Mouse (Mus musculus) hindlimb bud, embryonic 11.5 days (tissue): Measurements from ENCODE around the gene Bscl2.
A peak's percentile ranks its signal among the peaks of the same experiment; 100 is the strongest.

ENCODE experiments used
- DNase-seq: peaks from one replicate; pipeline ENCODE4 v3.0.0-alpha.2; 2012; ENCODE audit warnings: low read depth, low spot score; ENCODE audit errors: extremely low spot score

Gene Bscl2

DNA sequence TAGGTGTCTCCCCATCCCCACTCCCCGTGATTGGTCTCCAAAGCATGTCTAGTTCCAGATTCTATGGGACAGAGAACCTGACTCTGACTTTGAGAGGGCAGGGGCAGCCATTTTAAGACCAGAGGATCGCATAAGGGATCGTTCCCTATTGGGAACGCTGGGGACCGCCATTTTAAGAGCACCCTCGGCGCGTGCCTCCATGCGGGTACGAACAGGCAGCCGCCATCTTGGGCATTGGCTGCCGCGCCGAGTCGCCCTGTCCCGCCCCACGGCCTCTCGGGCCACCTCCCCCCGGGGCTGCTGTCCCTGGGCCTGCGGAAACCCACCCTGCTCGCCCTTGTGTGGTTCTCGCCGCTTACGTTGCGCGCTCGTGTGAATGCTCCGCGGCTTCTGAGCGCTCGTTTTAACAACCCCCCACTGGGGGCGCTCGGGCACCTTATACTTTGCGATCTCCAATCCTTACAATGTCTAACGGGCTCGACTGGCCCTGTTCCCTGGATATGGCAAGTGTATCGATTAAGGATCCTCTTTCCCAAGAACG lies at the start of gene Bscl2:
Bscl2 (plus strand) TSS at position 217 of the 541 bp plus-strand sequence.
- no peak for DNase-seq

DNA sequence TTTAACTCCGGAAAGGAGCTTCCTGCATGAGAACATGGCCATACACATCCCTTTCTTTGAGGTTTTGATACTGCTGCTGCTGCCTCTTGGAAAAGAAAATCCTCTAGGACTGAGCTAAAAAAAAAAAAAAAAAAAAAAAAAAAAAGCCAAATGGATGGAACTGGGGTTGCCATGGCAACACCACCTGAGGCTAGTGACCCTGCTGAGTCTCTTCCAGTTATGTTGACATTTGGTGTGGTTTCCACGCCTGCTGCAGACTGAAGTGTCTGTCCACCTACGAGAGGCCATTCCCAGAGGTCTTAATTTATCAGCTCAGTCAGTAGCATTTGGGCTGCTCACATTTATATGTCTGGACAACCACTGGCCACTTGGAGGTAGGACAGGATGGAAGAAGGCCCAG lies 48.7 kb upstream of the Bscl2 start:
- no peak for DNase-seq

DNA sequence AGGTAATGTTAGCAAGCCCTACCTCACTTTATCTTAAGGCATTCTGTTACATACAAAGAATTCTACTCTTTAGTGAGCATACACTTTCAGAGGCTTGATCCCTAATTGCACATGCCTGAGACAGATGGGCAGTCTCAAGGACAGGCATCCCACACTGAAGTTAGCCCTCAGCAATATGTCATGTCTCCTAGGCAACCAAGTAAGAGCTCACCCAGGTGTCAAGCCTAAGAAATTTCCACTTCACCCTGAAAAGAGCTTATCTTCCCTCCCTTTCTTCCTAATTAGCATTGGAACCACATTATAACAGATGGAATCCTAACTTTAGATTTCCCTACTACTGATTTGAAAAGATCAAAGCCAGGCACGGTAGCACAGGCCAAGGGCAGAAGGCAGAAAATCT lies 48.1 kb upstream of the Bscl2 start:
- no peak for DNase-seq

DNA sequence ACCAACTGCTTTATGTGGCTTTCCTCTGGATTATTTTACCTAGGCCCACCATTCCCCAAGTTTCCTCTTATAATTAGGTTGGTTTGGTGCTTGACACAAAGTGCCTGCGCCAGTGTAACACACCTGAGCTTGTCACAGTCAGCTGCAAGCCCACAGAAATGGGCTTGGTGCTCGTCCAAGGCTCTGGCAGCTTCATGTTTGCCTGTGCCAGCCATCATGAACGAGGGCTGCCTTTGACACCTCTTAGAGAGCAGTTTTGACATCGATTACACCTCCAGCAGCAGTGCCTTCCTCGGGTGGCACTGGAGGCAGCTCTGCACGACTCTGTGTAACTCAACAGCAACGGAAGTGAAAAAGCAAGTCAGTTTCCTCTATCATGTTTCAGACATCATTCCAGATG lies 47.1 kb upstream of the Bscl2 start:
- no peak for DNase-seq

DNA sequence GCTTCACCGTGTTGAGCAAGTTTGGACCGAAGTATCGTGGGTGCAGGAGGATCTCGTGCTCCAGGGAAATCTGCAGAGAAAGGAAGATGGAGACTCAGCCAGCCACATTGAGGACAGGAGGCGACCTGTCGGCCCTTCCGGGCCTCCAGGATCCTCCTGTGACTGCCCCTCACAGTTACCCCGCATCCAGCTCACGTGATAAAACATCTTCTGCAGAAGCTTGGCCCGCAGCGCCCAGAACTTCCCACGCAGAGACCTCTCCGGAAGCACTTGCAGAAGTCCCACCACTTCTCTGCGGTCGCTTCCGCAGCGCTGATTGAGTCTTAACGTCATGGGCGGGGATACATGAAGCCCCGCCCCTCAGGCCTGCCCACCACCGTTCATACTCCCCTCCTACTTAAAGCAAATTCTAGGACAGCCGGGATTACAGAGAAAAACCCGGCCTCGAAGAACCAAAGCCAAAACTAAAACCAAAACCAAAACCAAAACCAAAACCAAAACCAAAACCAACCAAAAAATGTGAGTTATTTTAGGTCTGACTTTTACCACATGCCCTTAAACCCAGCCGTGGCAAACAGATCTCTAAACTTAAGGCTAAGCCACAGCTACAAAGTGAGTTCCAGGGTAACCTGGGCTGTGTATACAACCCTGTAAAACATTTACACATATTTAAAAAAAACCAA lies 38.9 kb upstream of the Bscl2 start, which contains the start of gene Polr2g:
Polr2g (minus strand) TSS at position 314 of the 683 bp plus-strand sequence.
- peak; percentile 86 for DNase-seq

DNA sequence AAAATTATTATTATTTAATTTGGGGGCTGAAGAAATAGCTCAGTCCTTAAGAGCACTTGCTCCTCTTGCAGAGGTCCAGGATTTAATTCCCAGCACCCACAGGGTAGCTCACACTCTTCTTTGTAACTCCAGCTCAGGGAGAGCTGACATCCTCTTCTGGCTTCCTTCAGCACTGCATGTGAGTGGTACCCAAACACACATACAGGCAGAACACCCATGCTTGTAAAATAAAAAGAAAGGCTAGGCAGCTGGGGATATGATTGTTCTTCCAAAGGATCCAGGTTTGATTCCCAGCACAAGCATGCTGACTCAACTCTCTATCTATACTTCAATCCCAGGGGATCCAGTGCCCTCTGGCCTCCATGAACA lies 38.3 kb upstream of the Bscl2 start:
- DNase-seq, result no peak

DNA sequence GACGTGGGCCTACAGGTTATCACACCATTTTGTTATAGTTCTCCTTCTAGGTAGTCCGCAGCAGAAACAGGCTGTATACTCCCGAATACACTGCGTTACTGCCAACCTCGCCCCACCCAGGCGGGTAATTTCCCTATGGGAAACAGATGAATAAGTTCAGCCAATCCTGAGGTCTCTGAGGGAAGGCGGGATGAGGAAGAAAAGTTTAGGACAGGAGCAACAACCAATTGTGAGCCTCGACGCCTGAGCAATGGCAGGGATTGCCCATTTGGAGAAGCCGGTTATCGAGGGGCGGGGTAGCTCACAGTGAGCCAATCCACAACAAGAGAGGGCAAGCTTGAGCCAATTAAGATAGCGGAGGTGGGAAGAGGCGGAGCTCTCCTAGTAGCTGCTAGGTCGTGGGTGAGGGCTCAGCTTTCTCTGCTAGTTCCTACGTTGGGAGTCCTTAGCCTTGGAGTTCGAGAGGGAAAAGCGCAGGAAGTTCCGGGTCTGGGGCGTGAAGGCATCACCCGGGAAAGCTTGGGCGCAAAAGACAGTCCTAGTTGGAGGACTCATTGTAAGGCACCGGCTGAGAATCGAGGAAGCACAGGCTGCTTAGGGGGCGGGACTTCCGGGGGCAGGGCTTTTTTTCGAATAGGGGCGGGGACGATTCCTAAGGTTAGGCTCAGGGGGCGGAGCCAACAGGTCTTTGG lies 35.0 kb upstream of the Bscl2 start, which contains the start of gene Zbtb3:
Zbtb3 (plus strand) TSS at position 426 of the 692 bp plus-strand sequence.
- DNase-seq, result peak; percentile 95

DNA sequence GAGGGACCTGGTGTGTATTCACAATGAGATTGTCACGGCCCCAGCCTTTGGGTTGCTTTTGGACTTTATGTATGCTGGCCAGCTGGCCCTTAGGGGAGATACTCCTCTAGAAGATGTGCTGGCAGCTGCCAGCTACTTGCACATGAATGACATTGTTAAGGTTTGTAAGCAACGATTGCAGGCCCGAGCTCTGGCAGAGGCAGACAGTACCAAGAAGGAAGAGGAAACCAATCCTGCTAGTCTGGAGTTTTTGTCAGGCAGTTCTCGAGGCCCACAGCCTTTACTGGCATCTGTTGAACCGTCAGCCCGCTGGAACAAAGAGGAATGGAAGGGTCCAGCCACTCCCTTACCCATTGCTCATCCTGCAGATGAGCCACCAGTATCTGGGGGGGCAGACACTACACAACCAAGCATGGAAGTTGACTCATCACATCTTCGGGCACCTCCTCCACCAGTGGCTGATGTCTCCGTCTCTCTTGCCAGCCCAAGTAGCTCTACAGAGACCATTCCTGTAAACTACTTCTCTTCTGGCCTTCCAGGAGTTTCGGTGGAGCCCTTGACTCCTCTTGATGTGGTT lies 34.0 kb upstream of the Bscl2 start:
- no peak for DNase-seq

DNA sequence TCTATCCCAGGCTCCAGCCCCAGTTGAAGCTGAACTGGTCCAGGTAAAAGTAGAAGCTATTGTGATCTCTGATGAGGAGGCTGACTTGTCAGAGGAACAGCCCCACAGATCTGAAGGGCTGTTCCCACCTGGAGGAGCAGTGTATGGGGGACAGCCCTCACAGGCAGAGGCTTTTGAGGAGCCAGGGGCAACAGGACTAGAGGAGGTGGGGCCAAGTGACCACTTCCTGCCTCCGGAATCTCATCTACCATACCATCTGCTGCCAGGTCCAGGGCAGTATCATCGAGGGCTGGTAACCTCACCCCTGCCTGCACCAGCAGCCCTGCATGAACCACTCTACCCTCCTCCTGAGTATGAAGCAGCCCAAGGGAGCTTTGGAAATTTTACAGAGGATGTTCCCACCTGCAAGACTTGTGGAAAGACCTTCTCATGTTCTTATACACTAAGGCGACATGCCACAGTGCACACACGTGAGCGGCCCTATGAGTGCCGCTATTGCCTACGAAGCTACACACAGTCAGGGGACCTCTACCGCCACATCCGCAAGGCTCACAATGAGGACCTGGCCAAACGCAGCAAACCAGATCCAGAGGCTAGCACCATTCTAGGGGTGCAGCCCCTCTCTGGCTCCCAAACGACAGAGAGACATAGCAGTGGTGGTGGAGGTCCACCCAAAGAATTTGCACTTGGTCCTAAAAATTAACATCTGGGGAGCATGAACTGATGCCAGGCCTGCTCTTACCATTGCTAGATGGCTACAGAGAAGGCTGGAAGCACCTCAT lies 33.2 kb upstream of the Bscl2 start:
- DNase-seq, result no peak

DNA sequence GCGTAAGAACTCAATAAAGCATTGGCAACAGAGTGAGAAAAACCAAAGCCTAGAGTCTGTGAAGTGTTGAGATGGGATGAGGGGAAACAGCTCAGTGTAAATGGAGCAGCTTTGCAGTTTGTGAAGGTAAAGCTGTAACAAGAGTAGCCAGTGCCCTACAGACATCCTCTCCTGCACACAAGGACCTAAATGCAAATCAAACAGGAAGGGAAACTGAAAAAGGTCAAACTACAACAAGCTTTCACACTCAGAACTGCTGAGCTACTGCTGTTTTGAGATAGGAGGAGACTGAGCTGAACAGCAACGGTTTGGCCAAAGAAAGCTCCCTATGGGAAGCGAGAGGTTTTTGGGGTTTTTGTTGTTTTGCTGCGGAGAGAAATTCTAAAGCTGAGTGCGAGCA lies 30.5 kb upstream of the Bscl2 start:
- no peak for DNase-seq

DNA sequence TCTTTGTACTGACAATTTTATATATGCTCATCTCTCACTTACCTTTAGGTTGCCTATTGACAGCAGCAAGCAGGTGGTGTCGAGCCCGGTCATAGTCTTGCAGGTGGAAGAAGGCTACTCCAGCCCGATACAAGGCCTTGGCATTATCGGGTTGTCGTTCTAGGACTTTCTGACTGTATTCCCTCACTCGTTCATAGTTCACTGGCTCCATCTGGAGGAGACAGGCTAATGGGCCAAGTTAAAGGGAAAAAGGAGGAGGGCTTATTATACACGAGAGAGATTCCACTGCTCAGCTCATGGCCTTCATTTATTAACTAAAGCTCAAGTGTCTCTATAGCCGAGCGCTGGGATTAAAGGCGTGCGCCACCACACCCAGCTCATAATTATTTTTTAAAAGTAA lies 21.5 kb upstream of the Bscl2 start:
- DNase-seq, result no peak

DNA sequence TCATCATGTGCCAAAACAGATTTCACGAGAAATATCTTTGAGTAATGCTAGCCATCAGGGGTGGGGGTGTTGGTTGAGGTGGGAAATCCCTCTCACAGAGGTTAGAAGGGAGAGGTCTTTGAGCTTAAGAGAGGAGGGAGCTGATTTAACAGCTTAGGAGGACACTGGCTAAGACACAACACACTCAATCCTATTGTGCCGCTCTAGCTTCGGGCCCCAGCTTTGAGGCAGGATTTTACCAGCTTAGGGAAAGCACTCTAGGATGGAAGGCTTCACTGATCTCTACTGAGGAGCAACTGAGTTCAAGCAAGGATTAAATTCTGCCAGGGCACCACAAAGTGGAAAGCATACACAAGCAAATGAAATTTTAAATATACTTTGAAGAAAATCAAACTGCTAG lies 20.3 kb upstream of the Bscl2 start:
- no peak for DNase-seq

DNA sequence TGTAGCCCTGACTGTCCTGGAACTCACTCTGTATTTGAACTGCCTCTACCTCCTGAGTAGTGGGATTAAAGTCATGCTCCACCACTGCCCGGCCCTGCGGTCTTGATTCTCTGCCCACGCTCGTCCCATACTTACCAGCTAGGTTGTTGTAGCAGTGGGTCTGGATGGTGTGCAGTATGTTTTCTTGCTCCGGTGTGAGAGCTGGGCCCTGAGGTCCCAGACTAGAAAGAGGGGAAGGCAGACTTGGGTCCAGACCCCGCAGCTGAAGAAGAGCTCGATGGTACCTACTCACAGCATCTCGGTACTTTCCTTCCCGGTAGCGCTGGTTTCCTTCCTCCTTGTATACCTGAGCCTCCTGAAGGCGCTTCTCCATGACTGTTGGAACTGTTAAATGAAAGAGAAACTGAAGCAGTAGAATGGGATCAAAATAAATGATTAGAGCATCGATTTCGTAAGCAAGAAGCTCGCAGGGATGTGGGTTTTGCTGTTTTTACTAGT lies 18.9 kb upstream of the Bscl2 start:
- DNase-seq, result no peak

DNA sequence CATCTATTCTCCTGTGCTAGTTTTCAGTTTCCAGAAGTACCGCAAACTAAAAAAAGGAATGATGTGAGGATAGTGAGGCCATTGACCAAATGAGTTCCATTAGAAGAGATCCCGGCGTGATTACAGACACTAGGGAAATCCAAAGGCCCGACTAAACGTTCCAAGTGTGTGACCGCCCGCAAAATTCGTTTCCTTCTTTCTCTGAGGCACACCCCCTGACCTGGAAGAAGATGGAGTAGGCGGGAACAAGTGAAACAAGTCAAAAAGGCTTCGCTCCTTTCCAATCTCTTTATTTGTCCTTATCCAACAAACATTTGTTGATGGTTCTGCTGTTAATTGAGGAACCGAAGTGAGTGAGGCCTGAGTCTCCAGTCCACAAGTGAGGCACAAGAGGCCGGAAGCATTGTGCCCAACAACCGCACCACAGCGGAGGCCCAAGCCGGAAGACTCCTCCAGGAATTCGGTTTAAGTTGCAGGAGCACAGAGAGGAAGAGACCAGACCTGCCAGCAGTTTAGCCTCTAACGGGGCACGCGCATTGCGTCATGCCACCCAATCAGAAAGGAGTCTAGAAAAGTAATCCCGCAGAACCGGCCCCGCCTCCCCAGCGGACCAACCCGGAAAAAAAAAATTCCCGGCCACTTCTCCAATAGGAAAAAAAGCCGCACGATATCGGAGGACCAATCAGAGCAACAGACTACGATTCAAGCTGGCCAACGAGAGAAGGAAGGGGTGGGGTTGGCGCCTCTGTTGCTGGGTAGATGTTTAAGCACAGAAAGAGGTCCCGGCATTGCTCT lies 18.3 kb upstream of the Bscl2 start, which contains the start of gene Ttc9c:
Ttc9c (minus strand) TSS at position 533 of the 795 bp plus-strand sequence.
- DNase-seq, result peak; percentile 64

DNA sequence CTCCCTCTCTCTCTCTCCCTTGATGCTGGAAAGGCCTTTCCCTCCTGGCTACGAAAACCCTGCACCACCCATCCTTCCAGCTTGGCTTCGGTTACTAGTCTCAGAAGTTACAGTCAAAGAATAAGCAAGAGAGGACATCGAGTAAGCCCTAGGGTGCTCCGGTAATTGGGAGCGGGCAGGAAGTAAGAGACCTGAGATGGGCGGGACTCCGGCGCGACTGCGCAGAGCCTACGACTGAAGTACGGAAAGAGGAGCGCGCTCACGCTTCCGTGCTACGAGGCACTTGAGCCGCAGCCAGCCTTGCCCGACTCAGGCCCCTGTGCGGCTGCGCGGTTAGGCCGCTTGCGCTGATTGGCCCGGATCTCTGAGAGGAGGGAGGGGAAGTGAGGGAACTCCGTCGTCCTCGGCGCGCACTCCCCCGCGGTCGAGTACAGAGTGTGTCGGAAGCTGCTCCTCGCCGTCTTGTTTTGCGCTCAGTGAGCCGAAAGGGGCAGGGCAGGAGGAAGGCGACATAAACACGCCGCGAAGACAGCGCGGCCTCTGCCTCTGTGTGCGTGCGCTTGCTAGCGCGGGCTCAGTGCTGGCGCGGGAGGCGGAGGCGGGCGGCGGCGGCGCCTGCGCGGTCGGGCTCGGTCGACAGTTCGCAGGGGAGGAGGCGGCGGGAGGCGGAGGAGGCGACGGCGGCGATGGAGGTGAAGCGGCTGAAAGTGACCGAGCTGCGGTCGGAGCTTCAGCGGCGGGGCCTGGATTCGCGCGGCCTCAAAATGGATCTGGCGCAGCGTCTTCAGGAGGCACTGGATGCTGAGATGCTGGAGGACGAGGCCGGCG lies 17.5 kb upstream of the Bscl2 start, which contains the start of gene Hnrnpul2:
Hnrnpul2 (plus strand) TSS at position 415 of the 828 bp plus-strand sequence.
- peak; percentile 97 for DNase-seq

DNA sequence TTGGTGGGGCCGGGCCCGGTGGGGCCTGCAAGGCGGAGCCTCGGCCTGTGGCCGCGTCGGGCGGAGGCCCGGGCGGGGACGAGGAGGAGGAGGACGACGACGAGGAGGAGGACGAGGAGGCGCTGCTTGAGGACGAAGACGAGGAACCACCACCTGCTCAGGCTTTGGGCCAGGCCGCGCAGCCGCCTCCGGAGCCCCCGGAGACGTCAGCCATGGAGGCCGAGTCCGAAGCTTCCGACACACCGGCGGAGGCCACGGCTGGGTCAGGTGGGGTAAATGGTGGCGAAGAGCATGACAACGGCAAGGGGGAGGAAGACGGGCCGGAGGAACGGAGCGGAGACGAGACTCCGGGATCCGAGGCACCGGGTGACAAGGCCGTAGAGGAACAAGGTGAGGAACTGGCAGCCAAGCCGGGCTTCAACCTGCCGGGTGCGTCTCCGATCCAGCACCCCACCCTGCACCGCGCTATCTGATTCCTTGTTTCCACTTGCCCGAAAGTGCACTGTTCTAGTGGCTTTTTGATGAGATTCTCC lies 16.8 kb upstream of the Bscl2 start:
- DNase-seq, result no peak

DNA sequence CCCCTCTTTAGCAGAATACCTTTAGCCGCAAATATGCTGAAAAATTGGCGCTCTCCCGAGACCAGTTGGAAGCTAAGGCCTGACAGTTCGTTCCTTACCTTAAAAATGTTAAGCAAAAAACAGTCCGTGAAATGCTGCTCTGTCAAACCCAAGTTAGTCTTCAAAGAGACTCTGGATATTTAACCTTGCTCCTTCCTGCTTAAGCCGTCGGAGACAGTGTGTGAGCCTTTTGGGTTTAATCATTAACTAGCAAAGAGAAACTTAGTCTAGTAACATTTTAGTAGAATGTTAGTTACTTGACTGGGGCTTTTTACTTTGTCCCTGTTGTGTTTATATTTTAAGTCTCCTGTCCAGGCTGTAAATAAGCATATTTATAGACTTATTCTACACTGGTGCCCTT lies 16.1 kb upstream of the Bscl2 start:
- DNase-seq, result no peak

DNA sequence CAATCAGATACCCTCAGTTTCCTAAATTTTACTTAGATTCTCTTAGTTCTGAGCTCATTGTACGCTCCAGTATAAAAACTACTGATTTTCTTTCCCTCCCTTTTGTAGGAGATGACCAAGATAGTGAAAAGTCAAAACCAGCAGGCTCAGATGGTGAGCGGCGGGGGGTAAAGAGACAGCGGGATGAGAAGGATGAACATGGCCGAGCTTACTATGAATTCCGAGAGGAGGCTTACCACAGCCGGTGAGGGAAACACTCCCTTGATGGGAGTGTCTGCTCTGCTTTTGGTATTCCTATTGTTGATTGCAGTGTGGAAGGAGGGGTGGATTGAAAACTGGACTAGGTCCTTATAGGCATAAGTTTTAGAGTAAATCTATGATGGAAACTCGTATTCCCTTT lies 14.6 kb upstream of the Bscl2 start:
- DNase-seq, result no peak

DNA sequence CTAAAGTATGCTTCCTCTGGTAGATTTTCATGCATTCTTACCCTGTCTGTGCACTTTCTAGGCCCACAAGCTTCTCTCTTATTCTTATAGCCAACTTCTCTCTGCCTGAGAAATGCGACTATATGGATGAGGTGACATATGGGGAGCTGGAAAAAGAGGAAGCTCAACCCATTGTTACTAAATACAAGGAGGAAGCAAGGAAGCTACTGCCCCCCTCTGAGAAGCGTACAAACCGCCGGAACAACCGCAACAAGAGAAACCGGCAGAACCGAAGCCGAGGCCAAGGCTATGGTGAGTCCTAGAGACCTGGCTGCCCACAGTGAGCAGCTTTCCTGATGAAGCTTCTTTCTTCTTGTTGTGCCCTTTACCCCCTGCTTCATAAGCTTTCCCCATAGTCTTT lies 7.6 kb upstream of the Bscl2 start, which contains the start of gene AC129217.1:
AC129217.1 (plus strand) TSS at position 114 of the 400 bp plus-strand sequence.
- no peak for DNase-seq
